29 mouse cellular contexts compared by ENCODE assay signal in the genomic region with DNA sequence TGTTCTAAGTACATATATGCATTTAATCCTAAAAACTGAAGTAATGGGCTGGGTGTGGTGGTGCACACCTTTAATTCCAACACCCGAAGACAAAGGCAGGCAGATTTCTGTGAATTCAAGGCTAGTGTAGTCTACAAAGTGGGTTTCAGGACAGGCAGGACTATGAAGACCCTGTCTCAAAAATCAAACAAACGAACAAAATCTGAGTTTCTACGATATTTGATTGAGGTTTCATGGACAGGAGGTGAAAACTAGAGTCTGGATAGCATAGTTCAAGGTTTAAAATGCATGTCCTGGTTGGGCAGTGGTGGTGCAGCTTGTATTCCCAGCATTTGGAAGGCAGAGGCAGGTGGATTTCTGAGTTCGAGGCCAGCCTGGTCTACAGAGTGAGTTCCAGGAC. TPM values are rescaled to one million over a fixed set of nuclear protein-coding genes. Genes with fewer than 3 reads are reported as not detected.
"Had no signal": no experiment of that assay in that cellular context is flagged by ENCODE, and none has a peak within 500 bp of the region (broad histone marks: within the 10 kb centered on the region; RNA-seq: fewer than 3 reads in every experiment).

A gene (plus strand): TSS at position 301 of the 400 bp plus-strand sequence.

- H3K27me3 ChIP-seq: limb, embryonic 13.5 days; limb, embryonic 15.5 days; midbrain, embryonic 12.5 days; midbrain, embryonic 13.5 days; midbrain, embryonic 15.5 days had no signal

- H3K4me3 ChIP-seq: left cerebral cortex, adult 2 months; limb, embryonic 10.5 days; limb, embryonic 12.5 days; limb, embryonic 13.5 days; limb, embryonic 15.5 days; liver, embryonic 12.5 days; liver, embryonic 13.5 days; liver, embryonic 15.5 days; lung, embryonic 15.5 days; megakaryocyte, embryonic 14.5 days; midbrain, embryonic 10.5 days; midbrain, embryonic 12.5 days; midbrain, embryonic 13.5 days; midbrain, embryonic 15.5 days; myocyte had no signal

- H3K4me1 ChIP-seq: limb, embryonic 15.5 days; lung, embryonic 15.5 days had no signal

- DNase-seq: left cerebral cortex, postnatal 4 days; liver; liver, embryonic 13.5 days; liver, postnatal 0 days; lung, adult 18-20 months; lung, adult 2 months; lung, embryonic 14.5 days; lung, postnatal 10 days; lung, postnatal 14 days; lung, postnatal 36 days; lung, postnatal 4 days; midbrain, embryonic 14.5 days had no signal

- H3K27ac ChIP-seq: left cerebral cortex, adult 2 months; limb, embryonic 10.5 days; limb, embryonic 12.5 days; limb, embryonic 13.5 days; limb, embryonic 15.5 days; liver, embryonic 12.5 days; liver, embryonic 13.5 days; liver, embryonic 14.5 days; liver, embryonic 15.5 days; lung, embryonic 15.5 days; macrophage; midbrain, embryonic 10.5 days; midbrain, embryonic 12.5 days; midbrain, embryonic 13.5 days; midbrain, embryonic 15.5 days had no signal

- H3K36me3 ChIP-seq: limb, embryonic 10.5 days; limb, embryonic 12.5 days; limb, embryonic 13.5 days; limb, embryonic 15.5 days; liver, embryonic 12.5 days; liver, embryonic 13.5 days; liver, embryonic 15.5 days; lung, embryonic 15.5 days; midbrain, embryonic 10.5 days; midbrain, embryonic 12.5 days; midbrain, embryonic 13.5 days; midbrain, embryonic 15.5 days had no signal

RNA-seq across cellular contexts. Expression of the gene that starts here (rescaled TPM):
- polyA plus RNA-seq: liver, adult 2 months; liver, postnatal 0 days; lung, adult 2 months had no signal
